Mouse (Mus musculus) MEL (cell line): Measurements from ENCODE around the gene Irgm1. TPM values are rescaled to one million over a fixed set of nuclear protein-coding genes. Genes with fewer than 3 reads are reported as not detected.

Source experiments
- DNase-seq: peaks from one replicate; pipeline ENCODE4 v3.0.0; 2011; ENCODE audit warnings: low read depth, low spot score
- H3K27ac ChIP-seq: 2 replicates; pipeline ENCODE4 v1.5.1; 2012; ENCODE audit warnings: low read depth, mild to moderate bottlenecking, control low read depth, low read length, moderate library complexity; ENCODE audit not compliant: control insufficient read depth
- H3K27me3 ChIP-seq, 2 experiments: fragments of 150-350 bp in 1 of 2; sonication (generic) in 1 of 2; 2 replicates each; pipeline ENCODE4 v1.6.1; 2012; ENCODE audit warnings: low read length in 2 of 2, mild to moderate bottlenecking in 2 of 2, improper control_type of control experiment in 1 of 2, moderate library complexity in 1 of 2; ENCODE audit not compliant: insufficient read depth in 2 of 2, control insufficient read depth in 1 of 2
- H3K36me3 ChIP-seq, 2 experiments: 2 replicates each; pipeline ENCODE4 v1.6.1; 2012 to 2014; ENCODE audit warnings: low read length in 2 of 2, improper control_type of control experiment in 1 of 2, inconsistent platforms in 1 of 2, mild to moderate bottlenecking in 1 of 2; ENCODE audit not compliant: insufficient read depth in 2 of 2, control insufficient read depth in 1 of 2
- H3K4me1 ChIP-seq, 2 experiments: fragments of 150-350 bp in 1 of 2; sonication (generic) in 1 of 2; 2 replicates each; pipeline ENCODE4 v1.6.1; 2012; ENCODE audit warnings: low read length in 2 of 2, improper control_type of control experiment in 1 of 2, mild to moderate bottlenecking in 1 of 2; ENCODE audit not compliant: insufficient read depth in 2 of 2, control insufficient read depth in 1 of 2
- H3K4me3 ChIP-seq, 2 experiments: fragments of 150-350 bp in 1 of 2; sonication (generic) in 1 of 2; 2 replicates each; pipeline ENCODE4 v1.5.1; 2012; ENCODE audit warnings: low read depth in 2 of 2, low read length in 2 of 2, mild to moderate bottlenecking in 2 of 2, moderate library complexity in 2 of 2, control low read depth in 1 of 2, improper control_type of control experiment in 1 of 2; ENCODE audit not compliant: control insufficient read depth in 1 of 2, insufficient read depth in 1 of 2
- H3K79me2 ChIP-seq: 2 replicates; pipeline ENCODE4 v1.6.1; 2012; ENCODE audit warnings: mild to moderate bottlenecking, low read length, moderate library complexity; ENCODE audit not compliant: control insufficient read depth, poor library complexity, insufficient read depth
- H3K9ac ChIP-seq: 2 replicates; pipeline ENCODE4 v1.6.1; 2012; ENCODE audit warnings: low read depth, mild to moderate bottlenecking, control low read depth, low read length, moderate library complexity; ENCODE audit not compliant: control insufficient read depth, poor library complexity, severe bottlenecking
- H3K9me3 ChIP-seq: fragments of 150-350 bp; sonication (generic); replicated peaks from 2 replicates; pipeline ENCODE4 v1.6.1; 2012; ENCODE audit warnings: mild to moderate bottlenecking, low read length, improper control_type of control experiment, moderate library complexity; ENCODE audit not compliant: insufficient read depth
- BHLHE40 ChIP-seq: IDR thresholded peaks from 2 replicates; pipeline ENCODE4 v1.6.1; 2012; ENCODE audit warnings: low read depth, mild to moderate bottlenecking, inconsistent platforms, low read length, improper control_type of control experiment, borderline replicate concordance
- CHD2 ChIP-seq: IDR thresholded peaks from 2 replicates; pipeline ENCODE4 v1.6.1; 2011; ENCODE audit warnings: low read length, improper control_type of control experiment
- E2F4 ChIP-seq: IDR thresholded peaks from 2 replicates; pipeline ENCODE4 v1.6.1; 2011; ENCODE audit warnings: low read depth, low read length, improper control_type of control experiment, borderline replicate concordance
- ELF1 ChIP-seq: IDR thresholded peaks from 2 replicates; pipeline ENCODE4 v1.6.1; 2014; ENCODE audit warnings: low read depth, mild to moderate bottlenecking, inconsistent platforms, low read length, improper control_type of control experiment, moderate library complexity
- ETS1 ChIP-seq: IDR thresholded peaks from 2 replicates; pipeline ENCODE4 v1.6.1; 2012; ENCODE audit warnings: low read depth, mild to moderate bottlenecking, inconsistent platforms, low read length, improper control_type of control experiment, moderate library complexity
- GABPA ChIP-seq: IDR thresholded peaks from 2 replicates; pipeline ENCODE4 v1.6.1; 2012; ENCODE audit warnings: low read depth, mild to moderate bottlenecking, inconsistent platforms, low read length, improper control_type of control experiment, moderate library complexity
- GATA1 ChIP-seq: IDR thresholded peaks from 2 replicates; pipeline ENCODE4 v1.6.1; 2011; ENCODE audit warnings: low read depth, low read length, improper control_type of control experiment
- KAT2A ChIP-seq: conservative IDR thresholded peaks from 2 replicates; pipeline ENCODE4 v1.6.1; 2012; ENCODE audit warnings: low read depth, low read length, improper control_type of control experiment, inconsistent platforms
- MAFK ChIP-seq: IDR thresholded peaks from 2 replicates; pipeline ENCODE4 v1.6.1; 2011; ENCODE audit warnings: low read depth, mild to moderate bottlenecking, low read length, improper control_type of control experiment, borderline replicate concordance
- MEF2A ChIP-seq: IDR thresholded peaks from 2 replicates; pipeline ENCODE4 v1.6.1; 2014; ENCODE audit warnings: low read depth, mild to moderate bottlenecking, inconsistent platforms, low read length, improper control_type of control experiment; ENCODE audit not compliant: poor library complexity, insufficient replicate concordance, severe bottlenecking; ENCODE audit errors: extremely low read depth
- MXI1 ChIP-seq: IDR thresholded peaks from 2 replicates; pipeline ENCODE4 v1.6.1; 2011; ENCODE audit warnings: mild to moderate bottlenecking, low read depth, low read length, improper control_type of control experiment
- MYC ChIP-seq: IDR thresholded peaks from 2 replicates; pipeline ENCODE4 v1.6.1; 2011; ENCODE audit warnings: low read depth, mild to moderate bottlenecking, low read length, improper control_type of control experiment, moderate library complexity
- NELFE ChIP-seq: IDR thresholded peaks from 2 replicates; pipeline ENCODE4 v1.6.1; 2011; ENCODE audit warnings: low read depth, low read length, improper control_type of control experiment
- NRF1 ChIP-seq: IDR thresholded peaks from 2 replicates; pipeline ENCODE4 v1.6.1; 2014; ENCODE audit warnings: low read depth, mild to moderate bottlenecking, inconsistent platforms, low read length, improper control_type of control experiment, moderate library complexity; ENCODE audit not compliant: poor library complexity, insufficient read depth, severe bottlenecking
- POLR2A ChIP-seq, 2 experiments: IDR thresholded peaks; 2 replicates each; pipeline ENCODE4 v1.6.1; 2011 to 2012; ENCODE audit warnings: low read length in 2 of 2, mild to moderate bottlenecking in 2 of 2, control low read depth in 1 of 2, improper control_type of control experiment in 1 of 2, low read depth in 1 of 2, moderate library complexity in 1 of 2; ENCODE audit not compliant: control insufficient read depth in 1 of 2, insufficient read depth in 1 of 2, poor library complexity in 1 of 2
- POLR2AphosphoS5 ChIP-seq: IDR thresholded peaks from 2 replicates; pipeline ENCODE4 v1.6.1; 2012; ENCODE audit warnings: low read depth, borderline replicate concordance, mild to moderate bottlenecking, inconsistent platforms, low read length, moderate library complexity, mixed read lengths
- RAD21 ChIP-seq: IDR thresholded peaks from 2 replicates; pipeline ENCODE4 v1.6.1; 2011; ENCODE audit warnings: mild to moderate bottlenecking, low read depth, low read length, improper control_type of control experiment
- SIN3A ChIP-seq: IDR thresholded peaks from 2 replicates; pipeline ENCODE4 v1.6.1; 2012; ENCODE audit warnings: low read length, improper control_type of control experiment, inconsistent platforms
- TAL1 ChIP-seq: IDR thresholded peaks from 2 replicates; pipeline ENCODE4 v1.6.1; 2012; ENCODE audit warnings: mild to moderate bottlenecking, inconsistent platforms, low read length, moderate library complexity, mixed read lengths
- UBTF ChIP-seq: IDR thresholded peaks from 2 replicates; pipeline ENCODE4 v1.6.1; 2012; ENCODE audit warnings: low read depth, mild to moderate bottlenecking, inconsistent platforms, low read length, improper control_type of control experiment, moderate library complexity, borderline replicate concordance; ENCODE audit not compliant: insufficient read depth
- USF2 ChIP-seq, 2 experiments: IDR thresholded peaks; 2 replicates each; pipeline ENCODE4 v1.6.1; 2011 to 2012; ENCODE audit warnings: improper control_type of control experiment in 2 of 2, low read length in 2 of 2, borderline replicate concordance in 1 of 2, inconsistent platforms in 1 of 2, low read depth in 1 of 2, mild to moderate bottlenecking in 1 of 2; ENCODE audit not compliant: insufficient read depth in 1 of 2
- ZC3H11A ChIP-seq: IDR thresholded peaks from 2 replicates; pipeline ENCODE4 v1.6.1; 2012; ENCODE audit warnings: low read depth, mild to moderate bottlenecking, inconsistent platforms, low read length, improper control_type of control experiment
- ZMIZ1 ChIP-seq: IDR thresholded peaks from 2 replicates; pipeline ENCODE4 v1.6.1; 2012; ENCODE audit warnings: low read depth, mild to moderate bottlenecking, inconsistent platforms, low read length, improper control_type of control experiment, moderate library complexity
- polyA plus RNA-seq, 2 experiments: library from polyadenylated mRNA; stranded (reverse) in 1 of 2; unstranded in 1 of 2; fragments of >175 nt in 1 of 2; fragments of >200 nt in 1 of 2; gene quantifications; 2 replicates each; pipeline versions ENCODE4 v1.2.1 to v1.2.4; 2012; ENCODE audit warnings: low replicate concordance in 2 of 2, low read depth in 1 of 2; ENCODE audit not compliant: insufficient read length in 2 of 2, insufficient read depth in 1 of 2, missing spikeins in 1 of 2
- total RNA-seq: library from RNA; depleted of rRNA; stranded (reverse); fragments of 300-350 nt; gene quantifications from 2 replicates; pipeline ENCODE4 v1.2.3, GENCODE M21; 2012

The Irgm1 gene
- total and polyA plus RNA-seq, 3 experiments, result 10.0 to 10.7 TPM; not detected in 1

DNA sequence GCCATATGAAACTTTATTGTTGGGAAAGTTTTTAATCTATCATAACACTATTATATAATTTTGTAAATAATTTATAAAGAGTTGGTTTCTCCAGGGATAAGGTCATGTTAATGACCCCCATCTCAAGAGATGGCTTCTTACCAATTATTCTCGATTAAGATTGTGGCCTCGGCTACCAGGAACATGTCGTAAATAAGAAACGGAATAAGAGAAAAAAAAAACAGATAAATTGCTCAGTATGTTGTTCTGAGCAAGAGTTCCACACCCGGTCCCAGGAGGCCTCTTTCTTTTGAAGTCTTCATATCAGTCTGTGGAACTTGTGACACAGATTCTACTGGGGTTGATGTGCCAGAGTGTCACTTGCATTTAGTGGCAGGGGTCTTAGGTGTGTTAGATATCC is 30.3 kb downstream of the Irgm1 start:
- no peaks in the 10 kb centered on the region for H3K27me3 ChIP-seq
- H3K79me2 ChIP-seq, result no peaks in the 10 kb centered on the region; the same call in 1 of the 2 replicates
- no peak overlapping the region for H3K9ac ChIP-seq
- peaks cover 0 to 17% of the 10 kb centered on the region in 2 experiments; a peak in 2 of 4 replicates for H3K4me1 ChIP-seq
- peaks cover 0 to 6% of the 10 kb centered on the region in 2 experiments; a peak in 2 of 4 replicates for H3K36me3 ChIP-seq
- TF ChIP-seq USF2 (IDR thresholded peaks at IDR 0.05; ENCODE audit: borderline replicate concordance in 1 of 2, insufficient read depth in 1 of 2, low read depth in 1 of 2, low read length in 2 of 2) (no peak), MAFK (no peak), ELF1 (no peak), MYC (no peak), MXI1 (no peak), ZMIZ1 (no peak), UBTF (no peak), TAL1 (no peak)
- H3K9me3 ChIP-seq, result no peaks in the 10 kb centered on the region
- H3K4me3 ChIP-seq, result no peak overlapping the region
- H3K27ac ChIP-seq, result no peak overlapping the region
- DNase-seq, result no peak

- Histone ChIP-seq H3K9me3 (no peaks in the 10 kb centered on the region), H3K9ac (no peak overlapping the region), H3K4me3 (no peak overlapping the region), H3K36me3 (peaks cover 0 to 6% of the 10 kb centered on the region in 2 experiments; a peak in 2 of 4 replicates), H3K27me3 (no peaks in the 10 kb centered on the region), H3K27ac (no peak overlapping the region), H3K79me2 (no peaks in the 10 kb centered on the region; the same call in 1 of the 2 replicates), H3K4me1 (peaks cover 0 to 20% of the 10 kb centered on the region in 2 experiments; a peak in 2 of 4 replicates)
- TF ChIP-seq POLR2A (IDR thresholded peaks at IDR 0.05; ENCODE audit: control insufficient read depth in 1 of 2, insufficient read depth in 1 of 2, low read depth in 1 of 2, low read length in 2 of 2, poor library complexity in 1 of 2), result no peak
- no peak for TF ChIP-seq KAT2A
- no peak for TF ChIP-seq BHLHE40
- no peak for TF ChIP-seq E2F4
- no peak for TF ChIP-seq ZC3H11A
- no peak for TF ChIP-seq MEF2A
- no peak for TF ChIP-seq CHD2
- TF ChIP-seq MAFK, result no peak
- TF ChIP-seq NRF1, result no peak
- TF ChIP-seq TAL1, result no peak
- TF ChIP-seq GABPA, result no peak
- TF ChIP-seq POLR2AphosphoS5, result no peak
- no peak for TF ChIP-seq NELFE
- no peak for TF ChIP-seq MYC
- TF ChIP-seq GATA1, result no peak
- no peak for TF ChIP-seq RAD21
- no peak for TF ChIP-seq SIN3A
- no peak for TF ChIP-seq ETS1
- no peak for DNase-seq
These were observed 30.7 kb downstream of the Irgm1 start for GRCm38 (mm10) chr11:48840805-48841204.
